Mouse (Mus musculus) erythroblast, embryonic 14.5 days (primary cell): Measurements from ENCODE around the gene Fzd9. TPM values are rescaled to one million over a fixed set of nuclear protein-coding genes. Genes with fewer than 3 reads are reported as not detected.

Experiments used
- H3K27me3 ChIP-seq: 2 replicates; pipeline ENCODE4 v1.6.1; 2012; ENCODE audit warnings: inconsistent platforms; ENCODE audit not compliant: control insufficient read depth
- H3K36me3 ChIP-seq: 2 replicates; pipeline ENCODE4 v1.6.1; 2012; ENCODE audit warnings: mild to moderate bottlenecking, inconsistent platforms; ENCODE audit not compliant: control insufficient read depth
- H3K4me1 ChIP-seq: 2 replicates; pipeline ENCODE4 v1.6.1; 2012; ENCODE audit warnings: inconsistent platforms; ENCODE audit not compliant: control insufficient read depth
- H3K4me3 ChIP-seq: replicated peaks from 2 replicates; pipeline ENCODE3; 2012; ENCODE audit warnings: moderate library complexity, mild to moderate bottlenecking, inconsistent platforms
- H3K9me3 ChIP-seq: 2 replicates; pipeline ENCODE4 v1.6.1; 2012; ENCODE audit warnings: low read length, inconsistent platforms, mixed read lengths; ENCODE audit not compliant: control insufficient read depth
- GATA1 ChIP-seq: IDR thresholded peaks from 2 replicates; pipeline ENCODE4 v1.6.1; 2012; ENCODE audit warnings: low read length, inconsistent platforms, mixed read lengths
- TAL1 ChIP-seq: IDR thresholded peaks from 3 replicates; pipeline ENCODE4 v1.6.1; 2012; ENCODE audit warnings: low read length, inconsistent platforms, mixed read lengths
- polyA plus RNA-seq: library from polyadenylated mRNA; stranded (reverse); fragments of >175 nt; gene quantifications from 2 replicates; pipeline ENCODE4 v1.2.3, GENCODE M21; 2012

The Fzd9 gene
- polyA plus RNA-seq, 1 experiment: 0.01 TPM

- no peaks in the 10 kb centered on the region for H3K9me3 ChIP-seq
- H3K27me3 ChIP-seq: peaks cover 18% of the 10 kb centered on the region
- H3K4me1 ChIP-seq: no peaks in the 10 kb centered on the region
- no peak overlapping the region for H3K4me3 ChIP-seq
- no peaks in the 10 kb centered on the region for H3K36me3 ChIP-seq
- TF ChIP-seq GATA1: no peak
Observed at GRCm38 (mm10) chr5:135271563-135272165, 20.6 kb upstream of the Fzd9 start.

GRCm38 (mm10) chr5:135270361-135270760 is 19.3 kb upstream of the Fzd9 start:
- Histone ChIP-seq H3K36me3 (no peaks in the 10 kb centered on the region), H3K4me3 (no peak overlapping the region), H3K4me1 (no peaks in the 10 kb centered on the region), H3K27me3 (peaks cover 7% of the 10 kb centered on the region), H3K9me3 (no peaks in the 10 kb centered on the region)
- TF ChIP-seq TAL1: no peak
- TF ChIP-seq GATA1: no peak

- peaks cover 3% of the 10 kb centered on the region for H3K27me3 ChIP-seq
- no peak for TF ChIP-seq GATA1
- no peak for TF ChIP-seq TAL1
Observed at GRCm38 (mm10) chr5:135269451-135269850, 18.4 kb upstream of the Fzd9 start.

GRCm38 (mm10) chr5:135264548-135264947 is 13.5 kb upstream of the Fzd9 start:
- no peaks in the 10 kb centered on the region for H3K9me3 ChIP-seq
- peaks cover 8% of the 10 kb centered on the region for H3K27me3 ChIP-seq
- TF ChIP-seq TAL1 (no peak), GATA1 (no peak)
- no peaks in the 10 kb centered on the region for H3K36me3 ChIP-seq
- no peak overlapping the region for H3K4me3 ChIP-seq
- no peaks in the 10 kb centered on the region for H3K4me1 ChIP-seq

More at GRCm38 (mm10) chr5:135269451-135269850, 18.4 kb upstream of the Fzd9 start:
- Histone ChIP-seq H3K36me3 (no peaks in the 10 kb centered on the region), H3K9me3 (no peaks in the 10 kb centered on the region), H3K4me3 (no peak overlapping the region), H3K4me1 (no peaks in the 10 kb centered on the region)

- H3K9me3 ChIP-seq: no peaks in the 10 kb centered on the region
- H3K36me3 ChIP-seq: no peaks in the 10 kb centered on the region
- H3K4me3 ChIP-seq: no peak overlapping the region
- H3K27me3 ChIP-seq: peaks cover 8% of the 10 kb centered on the region
- no peak for TF ChIP-seq GATA1
- TF ChIP-seq TAL1: no peak
- no peaks in the 10 kb centered on the region for H3K4me1 ChIP-seq
Observed at GRCm38 (mm10) chr5:135263866-135264503, 13.0 kb upstream of the Fzd9 start.

- H3K4me1 ChIP-seq: no peaks in the 10 kb centered on the region
- TF ChIP-seq GATA1: no peak
- no peak for TF ChIP-seq TAL1
- peaks cover under 1% of the 10 kb centered on the region; the same call in 1 of the 2 replicates for H3K27me3 ChIP-seq
Observed at GRCm38 (mm10) chr5:135258280-135259150, 7.5 kb upstream of the Fzd9 start.

GRCm38 (mm10) chr5:135257559-135257958 is 6.5 kb upstream of the Fzd9 start:
- Histone ChIP-seq H3K9me3 (peaks cover 7% of the 10 kb centered on the region), H3K36me3 (no peaks in the 10 kb centered on the region), H3K4me1 (no peaks in the 10 kb centered on the region), H3K4me3 (no peak overlapping the region), H3K27me3 (0 out of 2 replicates have a peak, but pooled peaks cover 1% of the 10 kb centered on the region)
- TF ChIP-seq GATA1 (no peak), TAL1 (no peak)

More at GRCm38 (mm10) chr5:135258280-135259150, 7.5 kb upstream of the Fzd9 start:
- Histone ChIP-seq H3K36me3 (no peaks in the 10 kb centered on the region), H3K4me3 (no peak overlapping the region), H3K9me3 (peaks cover 7% of the 10 kb centered on the region)

GRCm38 (mm10) chr5:135256166-135256565 is 5.1 kb upstream of the Fzd9 start:
- no peak overlapping the region for H3K4me3 ChIP-seq
- TF ChIP-seq GATA1 (no peak), TAL1 (no peak)
- peaks cover 3% of the 10 kb centered on the region for H3K4me1 ChIP-seq
- no peaks in the 10 kb centered on the region for H3K36me3 ChIP-seq
- peaks cover 8% of the 10 kb centered on the region for H3K9me3 ChIP-seq
- H3K27me3 ChIP-seq: peaks cover 13% of the 10 kb centered on the region
